13 mouse cellular contexts compared by ENCODE assay signal in the genomic region with DNA sequence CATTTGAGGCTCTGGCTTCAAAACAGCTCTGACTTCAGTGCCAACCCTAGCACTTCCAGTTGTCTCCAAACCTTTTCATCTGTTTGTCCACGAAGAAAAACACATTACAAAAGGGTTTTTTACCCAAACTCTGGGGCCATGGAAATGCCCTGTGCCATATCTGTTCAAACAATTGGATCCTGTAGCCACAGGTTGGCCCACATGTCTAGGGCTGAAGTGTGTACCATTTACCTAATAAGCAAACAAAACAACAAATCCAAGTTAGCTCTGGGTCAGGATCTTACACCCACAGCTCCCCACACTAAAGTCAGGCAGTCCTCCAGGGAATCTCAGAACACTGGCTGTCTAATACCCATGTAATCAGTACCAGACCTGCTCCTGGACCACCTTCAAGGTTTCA. TPM values are rescaled to one million over a fixed set of nuclear protein-coding genes. Genes with fewer than 3 reads are reported as not detected.
"Had no signal": no experiment of that assay in that cellular context is flagged by ENCODE, and none has a peak within 500 bp of the region (broad histone marks: within the 10 kb centered on the region; RNA-seq: fewer than 3 reads in every experiment).

No protein-coding gene starts in this region.

RNA-seq across cellular contexts. Expression of a gene that starts 6.1 kb away (rescaled TPM):
- total RNA-seq: neutrophil, adult 5-6 weeks had no signal
- polyA plus RNA-seq: neural tube, embryonic 12.5 days; neural tube, embryonic 13.5 days; neural tube, embryonic 14.5 days; neural tube, embryonic 15.5 days had no signal

RNA-seq across cellular contexts. Expression of a gene that starts 22.5 kb away (rescaled TPM):
- total RNA-seq: neutrophil, adult 5-6 weeks had no signal
- polyA plus RNA-seq: neural tube, embryonic 12.5 days; neural tube, embryonic 13.5 days; neural tube, embryonic 14.5 days; neural tube, embryonic 15.5 days; spleen, adult 2 months; stomach, embryonic 14.5 days; stomach, embryonic 15.5 days; stomach, embryonic 16.5 days; stomach, postnatal 0 days; thymus, adult 2 months; thymus, postnatal 0 days; urinary bladder, adult 2 months had no signal

RNA-seq across cellular contexts. Expression of a gene that starts 31.1 kb away (rescaled TPM):
- total RNA-seq: neutrophil, adult 5-6 weeks had no signal
- polyA plus RNA-seq: neural tube, embryonic 12.5 days; neural tube, embryonic 13.5 days; neural tube, embryonic 14.5 days; neural tube, embryonic 15.5 days; stomach, embryonic 14.5 days; stomach, embryonic 15.5 days; stomach, embryonic 16.5 days; stomach, postnatal 0 days; urinary bladder, adult 2 months had no signal

RNA-seq across cellular contexts. Expression of a gene that starts 56.7 kb away (rescaled TPM):
- total RNA-seq: neutrophil, adult 5-6 weeks had no signal
- polyA plus RNA-seq: neural tube, embryonic 12.5 days; neural tube, embryonic 13.5 days; neural tube, embryonic 14.5 days; neural tube, embryonic 15.5 days had no signal

RNA-seq across cellular contexts. Expression of a gene that starts 59.8 kb away (rescaled TPM):
- total RNA-seq: neutrophil, adult 5-6 weeks had no signal
- polyA plus RNA-seq: neural tube, embryonic 12.5 days; neural tube, embryonic 13.5 days; neural tube, embryonic 14.5 days; neural tube, embryonic 15.5 days; spleen, adult 2 months; stomach, embryonic 14.5 days; stomach, embryonic 15.5 days; stomach, embryonic 16.5 days; stomach, postnatal 0 days; thymus, adult 2 months; thymus, postnatal 0 days; urinary bladder, adult 2 months had no signal
